17 mouse cellular contexts compared by ENCODE assay signal in genomic region chr16:31034051-31034450, GRCm38 (mm10). TPM values are rescaled to one million over a fixed set of nuclear protein-coding genes. Genes with fewer than 3 reads are reported as not detected.
DNase-seq lines count a peak whose midpoint lies in the region; ATAC-seq and TF ChIP-seq lines count a peak whose summit lies in the region.
"Had no signal": no experiment of that assay in that cellular context is flagged by ENCODE, and none has a peak within 500 bp of the region (broad histone marks: within the 10 kb centered on the region; RNA-seq: fewer than 3 reads in every experiment).

No protein-coding gene starts in this region.

- H3K9me3 ChIP-seq in forebrain, embryonic 12.5 days = no peaks in the 10 kb centered on the region
- H3K9me3 ChIP-seq in forebrain, embryonic 15.5 days = no peaks in the 10 kb centered on the region
- H3K9me3 ChIP-seq in hindbrain, embryonic 13.5 days = no peaks in the 10 kb centered on the region
- H3K9me3 ChIP-seq in neural tube, embryonic 11.5 days (ENCODE audit: control insufficient read depth, low read length) = no peaks in the 10 kb centered on the region
- H3K9me3 ChIP-seq: embryonic facial prominence, embryonic 12.5 days; limb, embryonic 15.5 days; lung, embryonic 15.5 days; neural tube, embryonic 12.5 days had no signal

- H3K4me1 ChIP-seq in forebrain, embryonic 12.5 days = peaks cover 28% of the 10 kb centered on the region
- H3K4me1 ChIP-seq in forebrain, embryonic 15.5 days = peaks cover 13% of the 10 kb centered on the region
- peaks cover 13% of the 10 kb centered on the region for H3K4me1 ChIP-seq in hindbrain, embryonic 13.5 days (replicated peaks)
- H3K4me1 ChIP-seq in neural tube, embryonic 11.5 days (ENCODE audit: control insufficient read depth, insufficient read depth, low read length) = peaks cover 5% of the 10 kb centered on the region

- no peak overlapping the region for H3K4me2 ChIP-seq in forebrain, embryonic 12.5 days
- H3K4me2 ChIP-seq in forebrain, embryonic 15.5 days (replicated peaks) = no peak overlapping the region
- no peak overlapping the region for H3K4me2 ChIP-seq in hindbrain, embryonic 13.5 days
- no peak overlapping the region for H3K4me2 ChIP-seq in neural tube, embryonic 11.5 days (ENCODE audit: low read depth)
- H3K4me2 ChIP-seq: embryonic facial prominence, embryonic 12.5 days; limb, embryonic 15.5 days; lung, embryonic 15.5 days; neural tube, embryonic 12.5 days had no signal

- TF ChIP-seq CTCF in left cerebral cortex, adult 2 months (IDR thresholded peaks at IDR 0.05) = no peak

- H3K9ac ChIP-seq in forebrain, embryonic 12.5 days = no peak overlapping the region
- no peak overlapping the region for H3K9ac ChIP-seq in forebrain, embryonic 15.5 days (replicated peaks)
- no peak overlapping the region for H3K9ac ChIP-seq in hindbrain, embryonic 13.5 days
- H3K9ac ChIP-seq in neural tube, embryonic 11.5 days (ENCODE audit: low read length) = no peak overlapping the region
- H3K9ac ChIP-seq: embryonic facial prominence, embryonic 12.5 days; limb, embryonic 15.5 days; lung, embryonic 15.5 days; neural tube, embryonic 12.5 days had no signal

- peak overlapping the region; percentile 6; the same call in 1 of the 2 replicates for H3K27ac ChIP-seq in forebrain, embryonic 12.5 days
- no peak overlapping the region for H3K27ac ChIP-seq in forebrain, embryonic 15.5 days (replicated peaks)
- H3K27ac ChIP-seq in left cerebral cortex, adult 2 months = peak overlapping the region; percentile 15; the same call in 1 of the 2 replicates
- H3K27ac ChIP-seq in hindbrain, embryonic 13.5 days = peak overlapping the region; percentile 60
- H3K27ac ChIP-seq in neural tube, embryonic 11.5 days (ENCODE audit: low read depth, low read length) = 0 out of 2 replicates have a peak overlapping the region, but pooled peaks have one; percentile 24
- H3K27ac ChIP-seq: limb, embryonic 15.5 days; lung, embryonic 15.5 days; neural tube, embryonic 12.5 days had no signal

- no peak overlapping the region for H3K4me3 ChIP-seq in forebrain, embryonic 12.5 days (replicated peaks)
- no peak overlapping the region for H3K4me3 ChIP-seq in forebrain, embryonic 15.5 days
- H3K4me3 ChIP-seq in left cerebral cortex, adult 2 months = no peak overlapping the region
- H3K4me3 ChIP-seq in hindbrain, embryonic 13.5 days = no peak overlapping the region
- no peak overlapping the region for H3K4me3 ChIP-seq in neural tube, embryonic 11.5 days (ENCODE audit: low read depth, low read length)
- H3K4me3 ChIP-seq: embryonic facial prominence, embryonic 12.5 days; limb, embryonic 15.5 days; lung, embryonic 15.5 days; neural tube, embryonic 12.5 days had no signal

- H3K36me3 ChIP-seq in forebrain, embryonic 12.5 days (replicated peaks) = no peaks in the 10 kb centered on the region
- H3K36me3 ChIP-seq in forebrain, embryonic 15.5 days = no peaks in the 10 kb centered on the region
- no peaks in the 10 kb centered on the region for H3K36me3 ChIP-seq in hindbrain, embryonic 13.5 days
- H3K36me3 ChIP-seq in neural tube, embryonic 11.5 days (ENCODE audit: control insufficient read depth, insufficient read depth, low read length) = no peaks in the 10 kb centered on the region
- H3K36me3 ChIP-seq: embryonic facial prominence, embryonic 12.5 days; limb, embryonic 15.5 days; lung, embryonic 15.5 days; neural tube, embryonic 12.5 days had no signal

- H3K27me3 ChIP-seq in forebrain, embryonic 12.5 days = no peaks in the 10 kb centered on the region
- H3K27me3 ChIP-seq in forebrain, embryonic 15.5 days = no peaks in the 10 kb centered on the region
- H3K27me3 ChIP-seq in hindbrain, embryonic 13.5 days = no peaks in the 10 kb centered on the region
- no peaks in the 10 kb centered on the region for H3K27me3 ChIP-seq in neural tube, embryonic 11.5 days (ENCODE audit: control insufficient read depth, insufficient read depth, low read length)
- H3K27me3 ChIP-seq: embryonic facial prominence, embryonic 12.5 days; limb, embryonic 15.5 days; lung, embryonic 15.5 days; neural tube, embryonic 12.5 days had no signal

- no peak for ATAC-seq in forebrain, embryonic 12.5 days (ENCODE audit: low FRiP score)
- no peak for ATAC-seq in forebrain, embryonic 15.5 days (replicated peaks)
- ATAC-seq in hindbrain, embryonic 13.5 days (ENCODE audit: low FRiP score) = 0 out of 2 replicates have a peak, but pooled peaks have one; percentile 39
- 0 out of 2 replicates have a peak, but pooled peaks have one; percentile 65 for ATAC-seq in neural tube, embryonic 11.5 days (ENCODE audit: insufficient read depth, low FRiP score, low TSS enrichment)

- intact Hi-C loops in left cerebral cortex, adult 2 months (cut with DNase I) = no loop called here
- intact Hi-C loops in left cerebral cortex, postnatal 36 days (cut with DNase I) = no loop called here

- 5% methylated on average over 3 of the region's 3 CpGs for WGBS in forebrain, embryonic 12.5 days
- 4% methylated on average over 3 of the region's 3 CpGs for WGBS in forebrain, embryonic 15.5 days
- WGBS in hindbrain, embryonic 13.5 days = 14% methylated on average over 3 of the region's 3 CpGs
- 43% methylated on average over 3 of the region's 3 CpGs for WGBS in neural tube, embryonic 11.5 days

- no peak for DNase-seq in left cerebral cortex, adult 2 months (ENCODE audit: extremely low spot score in 1 of 2, low spot score in 2 of 2)
- no peak for DNase-seq in left cerebral cortex, postnatal 36 days (ENCODE audit: low spot score in 2 of 2)
- DNase-seq in neural tube, embryonic 11.5 days (ENCODE audit: low spot score) = peak; percentile 35
- DNase-seq in adipocyte (ENCODE audit: low spot score) = no peak
- DNase-seq in right cerebral cortex, adult 18-20 months = no peak
- DNase-seq: cerebellum, adult 8-10 months; gastrocnemius, postnatal 25 days; kidney, postnatal 25 days; retina, postnatal 1 day; thymus, adult 2 months had no signal

RNA-seq across cellular contexts. Expression of gene Xxylt1, which starts 47.2 kb away (rescaled TPM):
- polyA plus RNA-seq in forebrain, embryonic 12.5 days (2016; fragmentation: Nextera tagmentation; extraction: Ambion mirVana) = 12.4 and 12.7 TPM in 2 replicates
- 8.9 and 10.0 TPM in 2 replicates for polyA plus RNA-seq in forebrain, embryonic 15.5 days (2015; fragmentation: Nextera tagmentation; extraction: Ambion mirVana)
- total RNA-seq in left cerebral cortex, adult 2 months (2021) = 10 to 100 TPM; 19.4 to 21.9 TPM
- total RNA-seq in left cerebral cortex, postnatal 36 days (2021) = 10 to 100 TPM; 21.2 to 22.7 TPM
- polyA plus RNA-seq in hindbrain, embryonic 13.5 days (2015; fragmentation: Nextera tagmentation; extraction: Ambion mirVana) = 10.8 and 11.6 TPM in 2 replicates
- polyA plus RNA-seq in neural tube, embryonic 11.5 days (2014; fragmentation: Nextera tagmentation; extraction: Ambion mirVana) = 13.4 and 15.1 TPM in 2 replicates

Comparison
In these comparisons a context has a peak if more than half of its experiments do, and no peak if none do; other contexts are left out.
1. ATAC-seq: peak in hindbrain, embryonic 13.5 days (single experiment) and neural tube, embryonic 11.5 days (single experiment); none in forebrain, embryonic 12.5 days (single experiment) and forebrain, embryonic 15.5 days (single experiment).